Mouse (Mus musculus): ENCODE results near the gene Tmem167. TPM values are rescaled to one million over a fixed set of nuclear protein-coding genes. Genes with fewer than 3 reads are reported as not detected.

Gene Tmem167
- total RNA-seq (2023), result 16.4 TPM

GRCm38 (mm10) chr13:90088962-90089824 is at the start of gene Tmem167, which contains the start of gene Xrcc4:
TSS of gene Tmem167 (plus strand) at chr13:90089123.
TSS of gene Xrcc4 (minus strand) at chr13:90089608.

Other genes with a start within 250 kb of the Tmem167 start
- 23.5 TPM for gene Xrcc4, start 485 bp downstream of the Tmem167 start, total RNA-seq (2023)